Mouse (Mus musculus) myocyte (in vitro differentiated cells): ENCODE results near the gene Mrps9.

ENCODE experiments used
- CEBPB ChIP-seq: IDR thresholded peaks from 2 replicates; pipeline ENCODE4 v1.6.1; 2011; ENCODE audit warnings: mild to moderate bottlenecking, moderate library complexity; ENCODE audit not compliant: poor library complexity, insufficient read depth, severe bottlenecking
- E2F4 ChIP-seq: IDR thresholded peaks from one replicate; pipeline ENCODE4 v1.6.1; 2011; ENCODE audit warnings: mild to moderate bottlenecking, control low read depth, moderate library complexity; ENCODE audit not compliant: insufficient read depth
- MAX ChIP-seq: IDR thresholded peaks from one replicate; pipeline ENCODE4 v1.6.1; 2011; ENCODE audit warnings: low read depth, mild to moderate bottlenecking, control low read depth
- MYOD1 ChIP-seq, 3 experiments: IDR thresholded peaks; one replicate each; pipeline ENCODE4 v1.6.1; 2011; ENCODE audit warnings: control low read depth in 2 of 3, low read depth in 2 of 3, mild to moderate bottlenecking in 2 of 3, moderate library complexity in 1 of 3; ENCODE audit not compliant: insufficient read length in 2 of 3, control insufficient read depth in 1 of 3
- POLR2A ChIP-seq: IDR thresholded peaks from one replicate; pipeline ENCODE4 v1.6.1; 2011; ENCODE audit warnings: low read depth, mild to moderate bottlenecking, control low read depth, moderate library complexity; ENCODE audit not compliant: insufficient read length
- POLR2AphosphoS2 ChIP-seq: IDR thresholded peaks from one replicate; pipeline ENCODE4 v1.6.1; 2011; ENCODE audit warnings: low read depth, control low read depth; ENCODE audit not compliant: insufficient read length
- REST ChIP-seq: IDR thresholded peaks from one replicate; pipeline ENCODE4 v1.6.1; 2011; ENCODE audit warnings: mild to moderate bottlenecking, control low read depth, moderate library complexity; ENCODE audit not compliant: insufficient read depth, insufficient read length
- SRF ChIP-seq: IDR thresholded peaks from one replicate; pipeline ENCODE4 v1.6.1; 2011; ENCODE audit warnings: low read depth; ENCODE audit not compliant: control insufficient read depth, insufficient read length
- TCF12 ChIP-seq: IDR thresholded peaks from one replicate; pipeline ENCODE4 v1.6.1; 2011; ENCODE audit warnings: mild to moderate bottlenecking, control low read depth; ENCODE audit not compliant: poor library complexity, insufficient read depth, severe bottlenecking
- TCF3 ChIP-seq: IDR thresholded peaks from one replicate; pipeline ENCODE4 v1.6.1; 2011; ENCODE audit warnings: low read depth, control low read depth; ENCODE audit not compliant: insufficient read length
- USF1 ChIP-seq: IDR thresholded peaks from one replicate; pipeline ENCODE4 v1.6.1; 2011; ENCODE audit warnings: low read depth, mild to moderate bottlenecking, control low read depth, moderate library complexity

DNA sequence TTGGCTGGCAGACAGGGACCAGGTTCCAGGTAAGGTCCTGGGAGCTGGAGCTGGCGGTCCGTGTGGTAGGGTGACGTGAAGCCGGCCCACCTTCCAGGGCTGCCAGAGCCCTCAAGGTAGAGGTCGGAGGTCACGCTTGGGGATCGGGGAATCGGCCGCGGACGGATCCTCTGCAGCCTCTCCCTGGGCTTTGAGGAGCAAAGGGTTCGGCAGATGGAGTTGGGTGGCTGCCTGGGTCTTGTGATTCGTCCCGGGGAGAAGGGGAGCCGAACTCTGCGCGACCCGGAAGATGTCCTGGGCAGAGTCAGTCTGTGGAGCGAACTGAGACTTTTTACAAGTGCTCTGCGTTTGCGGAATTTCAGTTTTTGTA is 350 bp downstream of the Mrps9 start:
- TF ChIP-seq TCF12, result no peak
- no peak for TF ChIP-seq POLR2A
- TF ChIP-seq CEBPB, result no peak
- no peak for TF ChIP-seq E2F4
- no peak for TF ChIP-seq POLR2AphosphoS2
- no peak for TF ChIP-seq USF1
- no peak for TF ChIP-seq MYOD1 (IDR thresholded peaks at IDR 0.05; ENCODE audit: control insufficient read depth in 1 of 3, insufficient read length in 2 of 3, low read depth in 2 of 3)
- TF ChIP-seq SRF, result no peak
- TF ChIP-seq TCF3, result no peak
- no peak for TF ChIP-seq REST
- TF ChIP-seq MAX, result no peak
